Mouse (Mus musculus) myocyte (in vitro differentiated cells): ENCODE data around the gene Ssna1. TPM values are rescaled to one million over a fixed set of nuclear protein-coding genes. Genes with fewer than 3 reads are reported as not detected.
A peak's percentile ranks its signal among the peaks of the same experiment; 100 is the strongest.

Experiments
- H3K27me3 ChIP-seq: one replicate; pipeline ENCODE4 v1.6.1; 2011; ENCODE audit not compliant: control insufficient read depth, insufficient read depth, insufficient read length
- H3K36me3 ChIP-seq: one replicate; pipeline ENCODE4 v1.6.1; 2011; ENCODE audit not compliant: control insufficient read depth, insufficient read depth
- H3K4me2 ChIP-seq: one replicate; pipeline ENCODE4 v1.6.1; 2011; ENCODE audit warnings: low read depth, control low read depth
- H3K4me3 ChIP-seq: one replicate; pipeline ENCODE4 v1.5.1; 2011; ENCODE audit warnings: mild to moderate bottlenecking, control low read depth, moderate library complexity
- H3K79me2 ChIP-seq: one replicate; pipeline ENCODE4 v1.6.1; 2011; ENCODE audit not compliant: control insufficient read depth, insufficient read depth
- H3ac ChIP-seq: one replicate; pipeline ENCODE4 v1.6.1; 2011; ENCODE audit not compliant: control insufficient read depth, insufficient read length
- CEBPB ChIP-seq: IDR thresholded peaks from 2 replicates; pipeline ENCODE4 v1.6.1; 2011; ENCODE audit warnings: mild to moderate bottlenecking, moderate library complexity; ENCODE audit not compliant: poor library complexity, insufficient read depth, severe bottlenecking
- E2F4 ChIP-seq: IDR thresholded peaks from one replicate; pipeline ENCODE4 v1.6.1; 2011; ENCODE audit warnings: mild to moderate bottlenecking, control low read depth, moderate library complexity; ENCODE audit not compliant: insufficient read depth
- MAX ChIP-seq: IDR thresholded peaks from one replicate; pipeline ENCODE4 v1.6.1; 2011; ENCODE audit warnings: low read depth, mild to moderate bottlenecking, control low read depth
- MYOD1 ChIP-seq, 3 experiments: IDR thresholded peaks; one replicate each; pipeline ENCODE4 v1.6.1; 2011; ENCODE audit warnings: control low read depth in 2 of 3, low read depth in 2 of 3, mild to moderate bottlenecking in 2 of 3, moderate library complexity in 1 of 3; ENCODE audit not compliant: insufficient read length in 2 of 3, control insufficient read depth in 1 of 3
- MYOG ChIP-seq, 3 experiments: IDR thresholded peaks; one replicate each; pipeline ENCODE4 v1.6.1; 2011; ENCODE audit warnings: control low read depth in 2 of 3, low read depth in 2 of 3, mild to moderate bottlenecking in 2 of 3; ENCODE audit not compliant: insufficient read length in 2 of 3, control insufficient read depth in 1 of 3, insufficient read depth in 1 of 3
- POLR2A ChIP-seq: IDR thresholded peaks from one replicate; pipeline ENCODE4 v1.6.1; 2011; ENCODE audit warnings: low read depth, mild to moderate bottlenecking, control low read depth, moderate library complexity; ENCODE audit not compliant: insufficient read length
- POLR2AphosphoS2 ChIP-seq: IDR thresholded peaks from one replicate; pipeline ENCODE4 v1.6.1; 2011; ENCODE audit warnings: low read depth, control low read depth; ENCODE audit not compliant: insufficient read length
- REST ChIP-seq: IDR thresholded peaks from one replicate; pipeline ENCODE4 v1.6.1; 2011; ENCODE audit warnings: mild to moderate bottlenecking, control low read depth, moderate library complexity; ENCODE audit not compliant: insufficient read depth, insufficient read length
- SRF ChIP-seq: IDR thresholded peaks from one replicate; pipeline ENCODE4 v1.6.1; 2011; ENCODE audit warnings: low read depth; ENCODE audit not compliant: control insufficient read depth, insufficient read length
- TCF12 ChIP-seq: IDR thresholded peaks from one replicate; pipeline ENCODE4 v1.6.1; 2011; ENCODE audit warnings: mild to moderate bottlenecking, control low read depth; ENCODE audit not compliant: poor library complexity, insufficient read depth, severe bottlenecking
- TCF3 ChIP-seq: IDR thresholded peaks from one replicate; pipeline ENCODE4 v1.6.1; 2011; ENCODE audit warnings: low read depth, control low read depth; ENCODE audit not compliant: insufficient read length
- USF1 ChIP-seq: IDR thresholded peaks from one replicate; pipeline ENCODE4 v1.6.1; 2011; ENCODE audit warnings: low read depth, mild to moderate bottlenecking, control low read depth, moderate library complexity
- polyA plus RNA-seq: library from polyadenylated mRNA; unstranded; fragments of >200 nt; fragmentation: generic; extraction: Trizol; gene quantifications from one replicate; pipeline ENCODE4 v1.2.1, GENCODE M21; 2012; ENCODE audit warnings: missing spikeins

Gene Ssna1
- polyA plus RNA-seq, 1 experiment = 106 TPM

DNA sequence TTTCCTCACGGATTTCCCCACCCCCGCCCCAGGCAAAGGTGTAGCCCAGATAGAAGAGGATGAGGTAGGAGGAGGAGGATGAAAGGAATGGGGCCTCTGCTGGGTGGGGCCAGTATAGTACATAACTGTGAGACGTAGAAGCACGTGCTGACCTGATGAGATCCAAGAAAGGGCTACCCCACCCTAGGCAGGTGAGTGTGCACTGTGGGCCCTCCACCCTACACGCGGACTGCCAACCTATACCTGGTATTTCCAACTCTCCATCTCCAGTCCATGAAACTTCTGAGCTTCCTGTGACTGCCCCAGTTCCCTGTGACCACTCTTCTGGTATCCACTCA, 30.8 kb downstream of the Ssna1 start:
- Histone ChIP-seq H3K79me2 (no peaks in the 10 kb centered on the region), H3K27me3 (peaks cover 22% of the 10 kb centered on the region), H3ac (no peak overlapping the region), H3K36me3 (no peaks in the 10 kb centered on the region), H3K4me3 (no peak overlapping the region), H3K4me2 (peak overlapping the region; percentile 65)
- TF ChIP-seq USF1 (no peak), POLR2A (no peak), REST (no peak)

DNA sequence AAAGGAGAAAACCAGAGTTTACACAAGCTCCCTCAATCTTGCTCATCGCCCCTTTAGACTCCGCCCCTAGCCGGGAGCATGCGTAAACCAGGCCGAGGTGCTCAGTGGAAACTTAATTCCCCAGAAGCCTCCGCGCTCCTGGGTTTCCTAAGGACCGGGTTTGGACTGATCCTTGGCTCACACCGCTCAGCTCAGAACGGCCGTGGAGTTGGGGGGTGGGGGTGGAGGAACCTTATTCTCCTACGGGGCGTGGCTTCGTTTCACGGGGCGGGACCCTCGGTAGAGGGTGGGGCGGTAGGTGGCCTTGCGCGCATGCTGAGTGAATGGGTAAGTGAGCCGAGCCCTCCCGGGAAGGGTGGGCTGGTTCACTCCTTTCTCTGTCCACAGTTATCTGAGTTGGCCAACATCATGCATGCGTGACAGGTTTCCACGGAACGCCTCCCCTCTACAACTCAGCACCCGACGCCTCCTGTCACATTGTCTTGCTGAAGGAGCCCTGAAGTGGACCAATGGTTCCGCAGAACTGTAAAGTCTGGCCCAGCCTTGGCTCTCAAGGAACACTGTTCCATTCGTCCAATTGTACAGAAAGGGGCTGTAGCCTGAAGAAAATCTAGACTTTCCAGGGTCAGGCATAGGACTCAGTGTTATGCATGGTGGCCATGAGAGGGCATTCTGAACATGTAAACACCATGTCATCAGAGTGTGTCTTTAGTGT, 31.4 kb downstream of the Ssna1 start:
- Histone ChIP-seq H3K79me2 (no peaks in the 10 kb centered on the region), H3K4me2 (peak overlapping the region; percentile 65), H3K4me3 (no peak overlapping the region), H3K36me3 (no peaks in the 10 kb centered on the region), H3ac (no peak overlapping the region), H3K27me3 (peaks cover 27% of the 10 kb centered on the region)
- TF ChIP-seq CEBPB (no peak), E2F4 (no peak), USF1 (no peak), MAX (no peak)

DNA sequence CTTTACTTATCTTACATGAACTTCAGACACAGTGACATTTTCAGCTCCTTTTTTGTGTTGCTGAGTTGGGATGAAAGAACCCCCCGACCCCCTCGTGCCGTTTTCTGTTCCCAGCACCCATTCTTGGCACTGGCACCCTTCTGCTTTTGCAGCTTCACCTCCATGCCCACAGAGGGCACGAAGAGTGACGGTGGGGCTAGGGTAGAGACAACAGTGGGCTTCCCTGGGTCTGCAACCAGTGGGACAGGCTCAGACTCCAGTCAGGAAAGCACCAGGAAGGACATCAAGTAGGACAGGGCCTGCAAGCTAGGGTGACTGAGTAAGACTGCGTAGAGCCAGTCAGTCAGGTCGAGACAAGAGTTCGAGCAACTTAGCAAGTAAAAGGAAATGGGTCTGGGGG, 31.9 kb downstream of the Ssna1 start:
- no peaks in the 10 kb centered on the region for H3K36me3 ChIP-seq
- peaks cover 33% of the 10 kb centered on the region for H3K27me3 ChIP-seq
- no peak overlapping the region for H3K4me3 ChIP-seq
- H3K79me2 ChIP-seq = no peaks in the 10 kb centered on the region
- H3ac ChIP-seq = no peak overlapping the region
- TF ChIP-seq REST (no peak), POLR2A (no peak), CEBPB (no peak), SRF (no peak), MYOD1 (IDR thresholded peaks at IDR 0.05; ENCODE audit: control insufficient read depth in 1 of 3, insufficient read length in 2 of 3, low read depth in 2 of 3) (no peak), E2F4 (no peak), TCF12 (no peak), MYOG (IDR thresholded peaks at IDR 0.05; ENCODE audit: control insufficient read depth in 1 of 3, insufficient read depth in 1 of 3, insufficient read length in 2 of 3, low read depth in 2 of 3) (no peak), MAX (no peak), TCF3 (no peak), USF1 (no peak), POLR2AphosphoS2 (no peak)
- H3K4me2 ChIP-seq = peak overlapping the region; percentile 65

DNA sequence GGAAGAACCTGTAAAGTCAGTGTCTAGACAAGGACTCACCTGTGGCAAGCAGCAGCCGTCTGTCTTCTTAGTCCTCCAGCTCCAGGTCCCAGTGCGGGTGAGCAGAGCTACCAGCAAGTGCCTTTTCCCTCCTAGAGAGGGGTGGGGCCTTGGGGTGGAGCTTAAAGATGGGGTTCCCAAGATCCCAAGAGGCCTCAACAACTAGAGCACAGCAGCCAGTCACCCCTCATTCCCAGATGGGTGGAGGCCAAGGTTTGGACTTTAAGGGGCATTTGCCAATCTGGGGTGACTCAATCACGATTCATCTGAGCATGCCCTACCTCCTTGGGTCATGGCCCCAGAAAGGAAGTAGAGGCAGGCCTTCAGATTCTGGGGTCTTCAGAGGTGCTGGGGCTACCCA, 32.5 kb downstream of the Ssna1 start:
- H3K79me2 ChIP-seq = no peaks in the 10 kb centered on the region
- no peak overlapping the region for H3K4me3 ChIP-seq
- no peak overlapping the region for H3K4me2 ChIP-seq
- H3K27me3 ChIP-seq = peaks cover 37% of the 10 kb centered on the region
- TF ChIP-seq USF1 (no peak), CEBPB (no peak), MAX (no peak), MYOG (IDR thresholded peaks at IDR 0.05; ENCODE audit: control insufficient read depth in 1 of 3, insufficient read depth in 1 of 3, insufficient read length in 2 of 3, low read depth in 2 of 3) (no peak), TCF12 (no peak), E2F4 (no peak), POLR2AphosphoS2 (no peak), TCF3 (no peak), REST (no peak), SRF (no peak)
- no peaks in the 10 kb centered on the region for H3K36me3 ChIP-seq
- H3ac ChIP-seq = no peak overlapping the region

DNA sequence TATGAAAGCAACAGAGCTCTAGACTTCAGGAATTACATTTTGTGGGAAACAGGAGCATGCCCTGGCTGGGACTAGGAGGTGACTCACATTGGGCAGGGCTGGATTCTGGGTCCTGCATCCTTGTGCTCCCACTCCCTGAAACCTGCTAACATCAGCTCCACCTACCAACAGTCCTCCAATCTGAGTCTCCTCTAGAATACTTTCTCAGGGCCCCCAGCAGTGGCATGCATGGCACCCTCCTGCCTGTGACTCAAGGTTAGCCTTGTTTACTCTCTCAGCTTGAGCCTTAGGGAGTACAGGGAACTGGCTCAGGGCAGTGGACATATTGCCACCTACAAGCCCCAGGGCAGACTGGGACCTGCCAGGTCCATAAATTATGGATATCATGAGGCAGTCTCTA, 34.1 kb downstream of the Ssna1 start:
- H3K79me2 ChIP-seq = no peaks in the 10 kb centered on the region
- H3K36me3 ChIP-seq = no peaks in the 10 kb centered on the region
- H3ac ChIP-seq = no peak overlapping the region
- H3K4me3 ChIP-seq = no peak overlapping the region
- no peak for TF ChIP-seq REST
- no peak for TF ChIP-seq SRF
- no peak for TF ChIP-seq MYOD1 (IDR thresholded peaks at IDR 0.05; ENCODE audit: control insufficient read depth in 1 of 3, insufficient read length in 2 of 3, low read depth in 2 of 3)
- TF ChIP-seq MAX = no peak
- TF ChIP-seq TCF12 = no peak
- no peak for TF ChIP-seq TCF3
- no peak for TF ChIP-seq USF1
- no peak for TF ChIP-seq MYOG (IDR thresholded peaks at IDR 0.05; ENCODE audit: control insufficient read depth in 1 of 3, insufficient read depth in 1 of 3, insufficient read length in 2 of 3, low read depth in 2 of 3)
- no peak for TF ChIP-seq E2F4
- TF ChIP-seq POLR2A = no peak
- no peak for TF ChIP-seq POLR2AphosphoS2
- TF ChIP-seq CEBPB = no peak
- peaks cover 54% of the 10 kb centered on the region for H3K27me3 ChIP-seq
- H3K4me2 ChIP-seq = no peak overlapping the region
